Mouse (Mus musculus) hindbrain, embryonic 14.5 days (tissue): ENCODE results near the gene Vps18. TPM values are rescaled to one million over a fixed set of nuclear protein-coding genes. Genes with fewer than 3 reads are reported as not detected.
A peak's percentile ranks its signal among the peaks of the same experiment; 100 is the strongest.

Experiments
- ATAC-seq: fragments of 200-750 bp; cut with Nextera tagmentation; 2 replicates; pipeline ENCODE4 v1.8.0; 2017; ENCODE audit warnings: moderate number of reproducible peaks, mild to moderate bottlenecking, moderate TSS enrichment, moderate library complexity; ENCODE audit not compliant: low FRiP score
- DNase-seq: peaks from one replicate; pipeline ENCODE4 v3.0.0-alpha.2; 2015; ENCODE audit warnings: low spot score
- H3K27ac ChIP-seq: fragments of 300-500 bp; sonication (generic); 2 replicates; pipeline ENCODE4 v1.5.1; 2014; ENCODE audit warnings: mild to moderate bottlenecking, moderate library complexity
- H3K27me3 ChIP-seq: fragments of 300-500 bp; sonication (generic); 2 replicates; pipeline ENCODE4 v1.6.1; 2014; ENCODE audit warnings: mild to moderate bottlenecking, low read length, mixed read lengths; ENCODE audit not compliant: control insufficient read depth, insufficient read depth
- H3K36me3 ChIP-seq: fragments of 300-500 bp; sonication (generic); replicated peaks from 2 replicates; pipeline ENCODE4 v1.6.1; 2014; ENCODE audit not compliant: control insufficient read depth, insufficient read depth
- H3K4me1 ChIP-seq: fragments of 300-500 bp; sonication (generic); replicated peaks from 2 replicates; pipeline ENCODE4 v1.6.1; 2014; ENCODE audit warnings: antibody characterized with exemption, low read length, mixed read lengths; ENCODE audit not compliant: control insufficient read depth, insufficient read depth
- H3K4me2 ChIP-seq: fragments of 300-500 bp; sonication (generic); replicated peaks from 2 replicates; pipeline ENCODE4 v1.6.1; 2014; ENCODE audit warnings: mild to moderate bottlenecking, moderate library complexity
- H3K4me3 ChIP-seq: fragments of 300-500 bp; sonication (generic); replicated peaks from 2 replicates; pipeline ENCODE4 v1.5.1; 2014; ENCODE audit warnings: mild to moderate bottlenecking, low read length
- H3K9ac ChIP-seq: fragments of 300-500 bp; sonication (generic); 2 replicates; pipeline ENCODE4 v1.6.1; 2014
- H3K9me3 ChIP-seq: fragments of 300-500 bp; sonication (generic); 2 replicates; pipeline ENCODE4 v1.6.1; 2016; ENCODE audit warnings: low read length; ENCODE audit not compliant: control insufficient read depth
- WGBS: fragments of 180-500 bp; shearing (Covaris S2); extraction: QIAGEN DNeasy Blood & Tissue Kit; methylation state at CpG from one replicate; pipeline ENCODE4 v1.1.7; 2014; 5-methylcytosine and 5-hydroxymethylcytosine counted together
- polyA plus RNA-seq: library from polyadenylated mRNA; unstranded; fragments of >200 nt; fragmentation: Nextera tagmentation; extraction: Ambion mirVana; gene quantifications from 2 replicates; pipeline ENCODE4 v1.2.1, GENCODE M21; 2014

Vps18 gene
- 19.3 and 19.7 TPM in 2 replicates for polyA plus RNA-seq

GRCm38 (mm10) chr2:119288270-119288882 lies at the start of gene Vps18:
Vps18 (plus strand) TSS chr2:119288740.
- Histone ChIP-seq H3K27me3 (no peaks in the 10 kb centered on the region), H3K4me3 (peak within 1 kb of the TSS; percentile 66), H3K9ac (peak within 1 kb of the TSS; percentile 78), H3K9me3 (no peaks in the 10 kb centered on the region), H3K27ac (peak within 1 kb of the TSS; percentile 63), H3K4me2 (peak within 1 kb of the TSS; percentile 93), H3K4me1 (peaks cover 14% of the 10 kb centered on the region), H3K36me3 (peaks cover 32% of the 10 kb centered on the region)
- ATAC-seq (peak; percentile 96), DNase-seq (peak; percentile 99)
- WGBS = 2% methylated on average over 31 of the region's 31 CpGs

GRCm38 (mm10) chr2:119240075-119240818 lies 48.3 kb upstream of the Vps18 start:
- no peaks in the 10 kb centered on the region for H3K9me3 ChIP-seq
- DNase-seq (no peak), ATAC-seq (no peak)
- no peak overlapping the region for H3K9ac ChIP-seq
- peaks cover 49% of the 10 kb centered on the region for H3K27me3 ChIP-seq
- H3K4me3 ChIP-seq = no peak overlapping the region
- no peak overlapping the region for H3K27ac ChIP-seq
- H3K4me1 ChIP-seq = peaks cover 6% of the 10 kb centered on the region; the same call in 1 of the 2 replicates
- H3K36me3 ChIP-seq = no peaks in the 10 kb centered on the region
- no peak overlapping the region for H3K4me2 ChIP-seq
- WGBS = 51% methylated on average over 4 of the region's 4 CpGs

- H3K4me1 ChIP-seq = peaks cover 6% of the 10 kb centered on the region; the same call in 1 of the 2 replicates
- H3K4me3 ChIP-seq = no peak overlapping the region
- no peak for DNase-seq
- H3K9me3 ChIP-seq = no peaks in the 10 kb centered on the region
- no peak overlapping the region for H3K27ac ChIP-seq
- H3K27me3 ChIP-seq = peaks cover 43% of the 10 kb centered on the region
- WGBS = 95% methylated on average over 4 of the region's 4 CpGs
- H3K9ac ChIP-seq = no peak overlapping the region
- ATAC-seq = no peak
- H3K36me3 ChIP-seq = no peaks in the 10 kb centered on the region
- no peak overlapping the region for H3K4me2 ChIP-seq
These were observed 47.7 kb upstream of the Vps18 start for GRCm38 (mm10) chr2:119240819-119241186.

- 84% methylated on average over 9 of the region's 9 CpGs for WGBS
- no peaks in the 10 kb centered on the region for H3K36me3 ChIP-seq
- no peaks in the 10 kb centered on the region for H3K4me1 ChIP-seq
- H3K9ac ChIP-seq = no peak overlapping the region
- DNase-seq (no peak), ATAC-seq (no peak)
- H3K27me3 ChIP-seq = peaks cover 26% of the 10 kb centered on the region
- H3K27ac ChIP-seq = no peak overlapping the region
- no peaks in the 10 kb centered on the region for H3K9me3 ChIP-seq
- no peak overlapping the region for H3K4me3 ChIP-seq
- no peak overlapping the region for H3K4me2 ChIP-seq
These were observed 46.0 kb upstream of the Vps18 start for GRCm38 (mm10) chr2:119242548-119242947.

GRCm38 (mm10) chr2:119245246-119245645 lies 43.3 kb upstream of the Vps18 start:
- peaks cover 2% of the 10 kb centered on the region; the same call in 1 of the 2 replicates for H3K27me3 ChIP-seq
- H3K9me3 ChIP-seq = no peaks in the 10 kb centered on the region
- 86% methylated on average over 7 of the region's 7 CpGs for WGBS
- DNase-seq (no peak), ATAC-seq (no peak)
- H3K36me3 ChIP-seq = no peaks in the 10 kb centered on the region
- H3K4me2 ChIP-seq = no peak overlapping the region
- no peak overlapping the region for H3K4me3 ChIP-seq
- no peaks in the 10 kb centered on the region for H3K4me1 ChIP-seq
- no peak overlapping the region for H3K9ac ChIP-seq
- H3K27ac ChIP-seq = no peak overlapping the region

- no peak for ATAC-seq
- Histone ChIP-seq H3K9ac (no peak overlapping the region), H3K4me1 (no peaks in the 10 kb centered on the region), H3K4me2 (no peak overlapping the region), H3K27ac (no peak overlapping the region), H3K4me3 (no peak overlapping the region), H3K27me3 (no peaks in the 10 kb centered on the region), H3K9me3 (no peaks in the 10 kb centered on the region), H3K36me3 (no peaks in the 10 kb centered on the region)
- no peak for DNase-seq
- 82% methylated on average over 9 of the region's 9 CpGs for WGBS
These were observed 40.6 kb upstream of the Vps18 start for GRCm38 (mm10) chr2:119247904-119248303.

GRCm38 (mm10) chr2:119249592-119250061 lies 38.9 kb upstream of the Vps18 start:
- Histone ChIP-seq H3K27ac (no peak overlapping the region), H3K9ac (no peak overlapping the region), H3K4me1 (no peaks in the 10 kb centered on the region), H3K27me3 (no peaks in the 10 kb centered on the region), H3K9me3 (no peaks in the 10 kb centered on the region), H3K4me2 (no peak overlapping the region), H3K36me3 (no peaks in the 10 kb centered on the region), H3K4me3 (no peak overlapping the region)
- 80% methylated on average over 4 of the region's 4 CpGs for WGBS
- ATAC-seq (no peak), DNase-seq (no peak)

GRCm38 (mm10) chr2:119250377-119250776 lies 38.2 kb upstream of the Vps18 start:
- H3K9me3 ChIP-seq = no peaks in the 10 kb centered on the region

GRCm38 (mm10) chr2:119250826-119251478 lies 37.6 kb upstream of the Vps18 start:
- H3K36me3 ChIP-seq = no peaks in the 10 kb centered on the region
- no peak overlapping the region for H3K9ac ChIP-seq
- H3K9me3 ChIP-seq = no peaks in the 10 kb centered on the region
- ATAC-seq (peak; percentile 34; the same call in 1 of the 2 replicates), DNase-seq (peak; percentile 85)
- H3K4me2 ChIP-seq = peak overlapping the region; percentile 20; the same call in 1 of the 2 replicates
- no peaks in the 10 kb centered on the region for H3K4me1 ChIP-seq
- 18% methylated on average over 11 of the region's 11 CpGs for WGBS
- no peak overlapping the region for H3K27ac ChIP-seq
- 0 out of 2 replicates have a peak, but pooled peaks cover 3% of the 10 kb centered on the region for H3K27me3 ChIP-seq
- H3K4me3 ChIP-seq = no peak overlapping the region

More at GRCm38 (mm10) chr2:119250377-119250776, 38.2 kb upstream of the Vps18 start:
- Histone ChIP-seq H3K27me3 (0 out of 2 replicates have a peak, but pooled peaks cover under 1% of the 10 kb centered on the region), H3K4me3 (no peak overlapping the region), H3K4me1 (no peaks in the 10 kb centered on the region), H3K9ac (no peak overlapping the region), H3K36me3 (no peaks in the 10 kb centered on the region), H3K4me2 (peak overlapping the region; percentile 20; the same call in 1 of the 2 replicates), H3K27ac (no peak overlapping the region)
- no peak for DNase-seq
- no peak for ATAC-seq
- WGBS = 59% methylated on average over 5 of the region's 5 CpGs
